Mouse (Mus musculus): Measurements from ENCODE around the gene Zfp771.
"Not testable (repeated sequence)": the region's sequence is repeated elsewhere in the genome, so short reads cannot be mapped to it uniquely, and the experiment has no call there.

The Zfp771 gene

DNA sequence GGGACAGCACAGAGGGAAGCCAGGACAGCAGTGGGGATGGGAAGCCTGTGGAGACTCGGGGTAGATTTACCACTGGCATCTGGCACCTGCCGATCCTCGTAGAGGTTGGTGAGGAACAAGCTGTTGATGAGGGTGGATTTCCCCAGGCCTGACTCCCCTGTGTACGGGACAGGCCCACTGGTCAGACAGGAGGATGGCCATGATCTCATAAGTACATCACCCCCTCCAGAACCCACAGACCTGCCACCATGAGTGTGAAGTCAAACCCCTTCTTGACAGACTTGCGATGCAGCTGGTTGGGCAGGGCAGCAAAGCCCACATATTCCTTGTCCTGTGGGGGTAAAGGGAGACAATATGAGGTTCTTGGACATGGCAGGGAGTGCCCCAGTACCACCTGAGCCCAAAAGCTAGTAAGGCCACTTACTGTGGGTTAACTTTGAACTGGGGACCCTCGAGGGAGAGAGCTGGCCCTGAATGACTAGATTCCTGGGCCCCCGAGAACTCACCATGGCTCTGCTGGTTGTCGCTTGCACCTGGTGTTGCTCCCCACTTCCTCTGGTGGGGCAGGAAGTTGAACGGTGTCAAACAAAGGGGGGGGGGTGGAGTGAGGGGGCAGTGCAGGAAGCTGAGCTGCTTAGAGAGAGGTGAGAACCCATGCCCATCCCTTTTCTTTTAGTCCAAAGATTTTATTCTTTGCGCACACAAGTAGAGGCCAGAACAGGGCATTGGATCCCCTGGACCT is 26.0 kb upstream of the Zfp771 start:
- no peak for DNase-seq (ENCODE audit: extremely low spot score)

DNA sequence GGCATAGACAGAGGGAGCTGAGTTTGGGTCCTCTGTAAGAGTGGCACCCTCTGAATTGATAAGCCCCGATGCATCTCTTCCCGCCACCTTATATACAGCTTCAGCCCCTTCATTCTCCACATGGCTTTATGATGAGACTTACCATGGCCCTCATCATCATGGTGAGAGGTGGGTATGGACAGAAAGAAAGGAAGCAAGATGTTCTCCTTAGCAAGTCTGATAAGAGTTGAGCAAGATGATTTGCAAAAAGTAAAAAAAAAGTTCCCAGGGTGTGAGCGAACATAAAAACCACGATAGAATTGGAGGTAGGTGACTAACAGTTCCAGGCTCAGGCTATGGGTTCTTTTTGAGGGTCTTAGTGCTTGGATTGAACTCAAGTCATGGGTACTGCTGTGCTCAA is 25.4 kb upstream of the Zfp771 start:
- no peak for DNase-seq (ENCODE audit: extremely low spot score)

GRCm38 (mm10) chr7:127220440-127220839 is 23.6 kb upstream of the Zfp771 start:
- no peak for DNase-seq (ENCODE audit: extremely low spot score)

- no peak for DNase-seq (ENCODE audit: extremely low spot score)
These were observed 21.0 kb upstream of the Zfp771 start for GRCm38 (mm10) chr7:127223106-127223505.

GRCm38 (mm10) chr7:127223515-127224478 is 20.3 kb upstream of the Zfp771 start:
- DNase-seq (ENCODE audit: extremely low spot score) = no peak

GRCm38 (mm10) chr7:127224616-127225015 is 19.5 kb upstream of the Zfp771 start:
- no peak for DNase-seq (ENCODE audit: extremely low spot score)

GRCm38 (mm10) chr7:127225147-127225995 is 18.7 kb upstream of the Zfp771 start:
- DNase-seq (ENCODE audit: extremely low spot score) = no peak

- DNase-seq (ENCODE audit: extremely low spot score) = peak; percentile 77
These were observed 15.3 kb upstream of the Zfp771 start for GRCm38 (mm10) chr7:127228615-127229303.

- no peak for DNase-seq (ENCODE audit: extremely low spot score)
These were observed 12.7 kb upstream of the Zfp771 start for GRCm38 (mm10) chr7:127231376-127231775.

DNA sequence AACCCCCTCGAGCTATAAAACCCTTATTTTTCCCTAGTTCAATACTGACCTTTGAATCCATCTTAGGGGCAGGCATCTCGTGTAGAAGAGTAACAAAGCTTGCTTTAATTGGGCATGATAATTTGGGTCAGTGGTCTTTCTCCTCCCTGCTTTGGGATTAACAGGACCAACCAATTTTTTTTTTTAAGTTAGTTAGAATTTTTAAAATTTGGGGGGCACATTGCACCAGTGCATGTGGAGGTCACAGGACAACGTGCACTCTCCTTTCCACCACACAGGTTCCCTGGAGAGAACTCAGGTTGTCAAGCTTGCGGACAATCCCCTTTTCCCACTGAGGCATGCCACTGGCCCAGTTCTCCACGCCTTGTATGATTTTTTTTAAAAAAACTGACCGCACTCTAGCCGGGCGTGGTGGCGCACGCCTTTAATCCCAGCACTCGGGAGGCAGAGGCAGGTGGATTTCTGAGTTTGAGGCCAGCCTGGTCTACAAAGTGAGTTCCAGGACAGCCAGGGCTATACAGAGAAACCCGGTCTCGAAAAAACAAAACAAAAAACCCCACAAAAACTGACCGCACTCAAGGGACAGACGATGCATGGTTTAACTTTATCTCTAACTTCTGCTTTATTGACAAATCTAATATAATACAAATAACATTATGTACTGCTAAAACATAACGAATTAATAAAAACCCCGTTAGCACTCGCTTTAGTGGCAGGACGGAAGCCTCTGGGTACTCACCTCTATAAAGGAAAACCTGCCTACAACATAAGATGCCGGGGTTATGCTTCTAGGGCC is 12.1 kb upstream of the Zfp771 start:
- DNase-seq (ENCODE audit: extremely low spot score) = no peak

DNA sequence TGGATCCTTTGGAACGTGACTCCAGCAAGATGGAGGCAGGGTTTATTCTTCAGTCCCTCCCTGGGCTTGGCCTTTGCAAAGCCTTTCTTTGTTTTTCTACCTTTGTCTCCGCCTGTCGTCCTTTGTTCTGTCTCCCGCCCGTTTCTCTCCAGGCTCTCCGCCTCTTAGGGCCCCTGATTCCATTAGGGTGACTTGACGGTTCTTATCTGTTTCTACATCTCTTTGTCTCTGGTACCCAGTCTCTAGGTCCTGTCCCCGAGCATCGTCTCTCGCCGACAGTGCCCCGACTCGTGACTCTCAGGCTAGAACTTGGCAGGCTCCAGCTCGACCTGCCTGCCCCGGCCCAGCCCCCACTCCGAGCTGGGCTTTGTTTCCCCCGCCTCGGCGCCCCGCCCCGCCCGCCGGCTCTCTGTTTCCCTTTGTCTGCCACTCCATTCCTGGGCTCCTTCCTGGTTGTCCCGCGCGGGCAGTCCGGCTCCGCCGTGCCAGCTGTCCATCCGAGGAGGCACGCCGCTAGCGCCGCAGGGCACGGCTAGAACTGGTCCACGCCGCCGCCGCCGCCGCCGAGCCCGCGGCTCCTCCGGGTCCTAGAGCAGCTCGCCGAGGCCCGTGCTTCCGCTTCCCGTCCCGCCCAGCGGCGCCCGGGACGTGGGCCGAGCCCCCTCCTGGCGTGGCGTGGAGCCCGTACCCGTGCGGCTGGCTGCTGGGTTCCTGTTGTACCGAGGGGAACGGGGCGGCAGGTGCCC is 11.3 kb upstream of the Zfp771 start, which contains the start of the genes Zfp553 and Sept1:
Zfp553 (plus strand) TSS at position 440 of the 746 bp plus-strand sequence.
Sept1 (minus strand) TSS at position 509 of the 746 bp plus-strand sequence.
- DNase-seq (ENCODE audit: extremely low spot score) = peak; percentile 94

- no peak for DNase-seq (ENCODE audit: extremely low spot score)
These were observed 10.7 kb upstream of the Zfp771 start for GRCm38 (mm10) chr7:127233368-127233749.

DNA sequence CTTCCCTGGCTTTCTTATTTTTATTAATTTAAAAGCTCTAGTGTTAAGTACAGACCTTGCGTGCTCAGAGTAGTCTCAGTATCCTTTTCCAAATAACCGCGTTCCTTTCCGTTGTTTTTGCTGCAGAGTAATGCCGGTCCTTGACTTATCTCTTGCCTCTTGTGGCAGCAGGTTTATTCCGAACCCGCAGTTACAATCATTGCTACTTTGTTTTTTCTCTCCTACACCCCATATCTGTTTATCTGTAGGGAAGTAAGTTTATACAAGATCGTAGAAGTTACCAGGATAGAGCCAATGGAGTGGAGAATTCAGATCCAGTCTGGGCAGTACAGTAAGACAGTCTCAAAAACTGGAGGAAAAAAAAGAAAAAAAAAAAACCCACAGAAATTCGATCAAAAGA is 10.3 kb upstream of the Zfp771 start:
- no peak for DNase-seq (ENCODE audit: extremely low spot score)

DNA sequence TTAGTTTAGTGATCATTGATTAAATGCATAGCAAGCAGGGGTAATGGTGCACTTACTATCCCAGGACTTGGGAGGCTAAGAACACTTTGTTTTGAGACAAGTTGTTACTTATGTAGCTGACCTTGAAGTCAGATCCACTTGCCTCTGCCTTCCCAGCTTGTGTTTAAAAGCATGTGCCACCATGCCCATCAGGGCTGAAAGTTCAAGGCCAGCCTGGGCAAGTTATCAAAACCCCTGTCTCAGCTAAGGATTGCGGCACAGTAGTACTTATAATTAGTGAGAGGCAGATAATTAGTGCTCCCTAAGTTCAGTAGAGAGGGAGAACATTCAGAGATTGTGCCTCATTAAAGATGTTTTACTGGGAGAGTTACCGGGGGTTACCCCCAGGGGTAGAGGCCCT is 9.3 kb upstream of the Zfp771 start:
- DNase-seq (ENCODE audit: extremely low spot score) = no peak

DNA sequence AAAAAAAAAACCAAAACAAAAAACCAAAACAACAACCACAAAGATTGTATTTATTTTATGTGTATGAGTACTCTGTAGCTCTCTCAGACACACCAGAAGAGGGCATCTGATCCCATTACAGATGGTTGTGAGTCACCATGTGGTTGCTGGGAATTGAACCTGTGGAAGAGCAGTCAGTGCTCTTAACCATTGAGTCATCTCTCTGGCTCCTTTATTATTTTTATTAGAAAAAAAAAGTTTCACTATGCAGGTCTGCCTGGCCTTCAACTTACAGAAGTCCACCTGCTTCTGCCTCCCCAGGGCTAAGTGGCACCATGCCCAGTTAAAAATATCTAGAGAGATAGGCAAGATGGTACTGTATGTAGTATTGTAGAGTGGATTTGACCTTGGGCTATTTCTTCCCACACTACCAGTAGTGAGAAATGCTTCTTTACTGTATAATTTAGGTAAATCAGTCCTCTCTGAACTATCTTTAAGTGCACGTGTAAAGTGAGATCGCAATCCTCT is 660 bp upstream of the Zfp771 start:
- no peak for DNase-seq (ENCODE audit: extremely low spot score)

DNA sequence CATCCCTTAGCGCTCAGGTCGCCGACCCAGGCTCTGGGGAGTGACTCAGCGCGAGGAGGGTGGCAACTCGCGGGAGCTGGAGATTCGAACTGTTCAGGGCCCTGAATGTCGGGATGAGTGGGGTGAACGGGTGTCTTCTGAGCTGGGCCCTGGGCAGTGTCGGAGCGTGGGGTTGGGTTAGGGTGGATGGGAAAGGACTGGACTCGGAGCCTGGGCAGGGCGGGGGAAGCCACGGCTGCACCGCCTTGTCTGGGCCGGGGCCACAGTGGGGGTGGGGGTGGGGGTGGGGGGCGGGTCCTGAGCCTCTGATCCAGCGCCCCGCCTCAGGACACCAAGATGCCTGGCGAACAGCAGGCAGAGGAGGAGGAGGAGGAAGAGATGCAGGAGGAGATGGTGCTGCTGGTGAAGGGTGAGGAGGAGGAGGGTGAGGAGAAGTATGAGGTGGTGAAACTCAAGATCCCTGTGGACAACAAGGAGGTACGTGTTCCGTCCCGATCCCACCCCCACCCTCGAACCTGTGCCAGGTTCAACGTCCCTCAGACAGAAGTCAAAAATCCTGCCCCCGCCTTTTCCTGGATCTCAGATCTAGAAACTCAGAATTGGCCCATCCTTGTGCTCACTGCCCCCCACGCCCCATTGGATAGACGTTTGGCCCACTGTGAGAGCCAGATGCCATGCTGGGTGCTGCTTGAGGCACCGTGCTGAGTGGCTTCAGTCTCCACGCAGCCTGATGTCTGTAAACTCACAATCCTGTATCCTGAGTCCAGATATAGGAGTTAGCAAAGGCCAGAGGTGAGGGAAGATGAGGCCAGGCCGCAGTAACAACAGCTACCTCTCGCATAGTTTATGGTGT is 810 bp downstream of the Zfp771 start:
- no peak for DNase-seq (ENCODE audit: extremely low spot score)

- not testable (repeated sequence) for DNase-seq (ENCODE audit: extremely low spot score)
These were observed 6.4 kb downstream of the Zfp771 start for GRCm38 (mm10) chr7:127250511-127250910.

GRCm38 (mm10) chr7:127252414-127252813 is 8.3 kb downstream of the Zfp771 start:
- no peak for DNase-seq (ENCODE audit: extremely low spot score)
